Mouse (Mus musculus): ENCODE results near the gene Npas3.

DNA sequence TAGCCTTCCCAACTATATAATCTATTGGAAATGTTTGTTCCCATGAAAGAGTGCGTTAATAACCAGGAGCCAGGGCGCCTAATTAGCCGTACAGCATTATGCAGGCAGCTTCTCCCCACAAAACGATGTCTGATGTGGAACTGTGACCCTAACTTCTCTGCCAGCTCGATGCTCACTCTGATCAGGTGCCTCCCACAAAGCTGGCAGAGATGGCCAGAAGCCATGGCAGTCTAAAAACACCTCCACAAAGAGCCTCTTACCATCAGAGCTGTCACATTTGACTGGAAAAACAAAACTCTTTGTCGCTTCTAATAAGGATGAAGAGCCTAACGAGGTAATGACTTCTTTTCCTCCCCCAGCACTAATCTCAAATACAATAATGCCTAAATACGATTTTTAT, 845.3 kb downstream of the Npas3 start:
- TF ChIP-seq EP300 (optimal IDR thresholded peaks at IDR 0.05) (no peak), CTCF (IDR thresholded peaks at IDR 0.05; ENCODE audit: low read depth) (no peak)

All from stomach, postnatal 0 days (tissue).